Mouse (Mus musculus) forebrain, embryonic 12.5 days (tissue): Measurements from ENCODE around the gene B3gnt5. TPM values are rescaled to one million over a fixed set of nuclear protein-coding genes. Genes with fewer than 3 reads are reported as not detected.
"Not testable (repeated sequence)": the region's sequence is repeated elsewhere in the genome, so short reads cannot be mapped to it uniquely, and the experiment has no call there.

Experiments used
- ATAC-seq: fragments of 200-750 bp; cut with Nextera tagmentation; 2 replicates; pipeline ENCODE4 v1.8.0; 2017; ENCODE audit warnings: moderate TSS enrichment; ENCODE audit not compliant: low FRiP score
- H3K27ac ChIP-seq: fragments of 300-500 bp; sonication (generic); 2 replicates; pipeline ENCODE4 v1.5.1; 2016; ENCODE audit warnings: mild to moderate bottlenecking
- H3K27me3 ChIP-seq: fragments of 300-500 bp; sonication (generic); 2 replicates; pipeline ENCODE4 v1.6.1; 2016; ENCODE audit warnings: mild to moderate bottlenecking
- H3K36me3 ChIP-seq: fragments of 300-500 bp; sonication (generic); replicated peaks from 2 replicates; pipeline ENCODE4 v1.6.1; 2016; ENCODE audit warnings: mild to moderate bottlenecking
- H3K4me1 ChIP-seq: fragments of 300-500 bp; sonication (generic); 2 replicates; pipeline ENCODE4 v1.6.1; 2016
- H3K4me2 ChIP-seq: fragments of 300-500 bp; sonication (generic); 2 replicates; pipeline ENCODE4 v1.6.1; 2016; ENCODE audit warnings: mild to moderate bottlenecking, moderate library complexity
- H3K4me3 ChIP-seq: fragments of 300-500 bp; sonication (generic); replicated peaks from 2 replicates; pipeline ENCODE4 v1.5.1; 2016; ENCODE audit warnings: mild to moderate bottlenecking
- H3K9ac ChIP-seq: fragments of 300-500 bp; sonication (generic); 2 replicates; pipeline ENCODE4 v1.6.1; 2016; ENCODE audit warnings: mild to moderate bottlenecking
- H3K9me3 ChIP-seq: fragments of 300-500 bp; sonication (generic); 2 replicates; pipeline ENCODE4 v1.6.1; 2016
- WGBS: fragments of 180-500 bp; shearing (Covaris S2); methylation state at CpG from one replicate; pipeline ENCODE4 v1.1.7; 2016; 5-methylcytosine and 5-hydroxymethylcytosine counted together
- polyA plus RNA-seq: library from polyadenylated mRNA; unstranded; fragments of >200 nt; fragmentation: Nextera tagmentation; extraction: Ambion mirVana; gene quantifications from 2 replicates; pipeline ENCODE4 v1.2.1, GENCODE M21; 2016

B3gnt5 gene
- polyA plus RNA-seq = 53.7 and 57.8 TPM in 2 replicates

GRCm38 (mm10) chr16:19760074-19760473, at the start of gene B3gnt5:
B3gnt5 (plus strand) TSS chr16:19760208.
- peak within 1 kb of the TSS; percentile 85 for H3K9ac ChIP-seq
- peak within 1 kb of the TSS; percentile 90 for H3K27ac ChIP-seq
- peaks cover 7% of the 10 kb centered on the region for H3K36me3 ChIP-seq
- WGBS = 0% methylated on average over 15 of the region's 15 CpGs
- H3K9me3 ChIP-seq = no peaks in the 10 kb centered on the region
- peak within 1 kb of the TSS; percentile 60 for H3K4me3 ChIP-seq
- H3K4me1 ChIP-seq = peaks cover 10% of the 10 kb centered on the region
- no peaks in the 10 kb centered on the region for H3K27me3 ChIP-seq
- peak within 1 kb of the TSS; percentile 65 for H3K4me2 ChIP-seq
- peak; percentile 94 for ATAC-seq

DNA sequence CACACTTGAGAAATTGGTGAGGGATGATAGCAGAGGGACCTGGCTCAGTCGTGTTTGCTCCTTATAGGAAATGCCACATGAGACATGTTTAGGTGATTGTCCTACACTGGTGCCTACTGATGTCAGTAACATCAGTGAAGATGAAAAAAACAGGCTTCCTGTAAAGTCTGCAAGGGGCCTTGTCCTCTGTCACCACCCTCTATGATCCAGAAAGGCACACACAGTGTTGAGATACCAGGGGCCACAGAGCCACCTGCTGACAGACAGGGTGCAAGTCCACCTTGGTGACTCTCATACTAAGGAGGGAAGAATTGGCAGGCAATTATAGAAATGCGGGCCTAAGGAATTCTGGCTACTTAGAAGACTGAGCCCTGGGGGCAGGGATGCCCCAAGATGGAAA, 39.0 kb upstream of the B3gnt5 start:
- no peaks in the 10 kb centered on the region for H3K36me3 ChIP-seq
- ATAC-seq = no peak
- no peaks in the 10 kb centered on the region for H3K4me1 ChIP-seq
- H3K27ac ChIP-seq = no peak overlapping the region
- no peak overlapping the region for H3K4me3 ChIP-seq
- H3K27me3 ChIP-seq = no peaks in the 10 kb centered on the region
- WGBS = 56% methylated on average over 2 of the region's 2 CpGs
- H3K4me2 ChIP-seq = no peak overlapping the region
- H3K9ac ChIP-seq = no peak overlapping the region
- no peaks in the 10 kb centered on the region for H3K9me3 ChIP-seq

GRCm38 (mm10) chr16:19724139-19724538, 35.9 kb upstream of the B3gnt5 start:
- not testable (repeated sequence) for H3K27me3 ChIP-seq, H3K4me1 ChIP-seq, H3K4me3 ChIP-seq, H3K36me3 ChIP-seq, H3K27ac ChIP-seq, H3K9me3 ChIP-seq, H3K4me2 ChIP-seq, ATAC-seq, H3K9ac ChIP-seq
- WGBS = 28% methylated on average over 2 of the region's 2 CpGs

- no peak overlapping the region for H3K4me2 ChIP-seq
- no peaks in the 10 kb centered on the region for H3K4me1 ChIP-seq
- ATAC-seq = no peak
- no peaks in the 10 kb centered on the region for H3K27me3 ChIP-seq
- no peaks in the 10 kb centered on the region for H3K9me3 ChIP-seq
- H3K4me3 ChIP-seq = no peak overlapping the region
- H3K36me3 ChIP-seq = no peaks in the 10 kb centered on the region
- H3K27ac ChIP-seq = no peak overlapping the region
- no peak overlapping the region for H3K9ac ChIP-seq
- WGBS = 83% methylated on average over 1 of the region's 1 CpGs
Observed at GRCm38 (mm10) chr16:19732896-19733295, 27.1 kb upstream of the B3gnt5 start.

- peaks cover 10% of the 10 kb centered on the region for H3K4me1 ChIP-seq
- ATAC-seq = peak; percentile 87
- peak overlapping the region; percentile 65 for H3K4me2 ChIP-seq
- H3K27me3 ChIP-seq = no peaks in the 10 kb centered on the region
- H3K9ac ChIP-seq = peak overlapping the region; percentile 85
- H3K9me3 ChIP-seq = no peaks in the 10 kb centered on the region
- H3K27ac ChIP-seq = peak overlapping the region; percentile 90
- under 1% methylated on average over 61 of the region's 61 CpGs for WGBS
- peak overlapping the region; percentile 60 for H3K4me3 ChIP-seq
- peaks cover 14% of the 10 kb centered on the region for H3K36me3 ChIP-seq
Observed at GRCm38 (mm10) chr16:19760505-19761496, 793 bp downstream of the B3gnt5 start.

DNA sequence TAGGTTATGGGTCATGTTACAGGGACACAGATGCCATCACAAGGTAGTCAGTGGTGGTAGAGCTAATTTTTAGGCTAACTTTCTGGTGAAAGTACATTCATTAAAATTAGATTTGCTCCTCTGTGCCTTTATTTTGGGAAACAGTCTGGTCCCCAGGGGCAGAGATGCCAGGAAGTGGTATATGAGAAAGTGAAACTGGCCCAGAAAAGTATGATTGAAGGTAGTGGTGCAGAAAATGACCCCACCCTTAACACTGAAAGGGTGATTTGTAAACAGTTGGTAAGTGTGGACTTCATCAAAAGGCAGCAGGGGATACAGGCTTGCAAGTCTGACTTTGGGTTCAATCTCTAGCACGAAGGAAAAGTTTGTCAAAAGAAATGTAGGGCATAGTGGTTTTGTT, 1.7 kb downstream of the B3gnt5 start:
- no peak for ATAC-seq
- 42% methylated on average over 1 of the region's 1 CpGs for WGBS
- Histone ChIP-seq H3K36me3 (peaks cover 23% of the 10 kb centered on the region), H3K4me1 (peaks cover 10% of the 10 kb centered on the region), H3K9me3 (0 out of 2 replicates have a peak, but pooled peaks cover 3% of the 10 kb centered on the region), H3K4me2 (peak overlapping the region; percentile 65), H3K4me3 (peak overlapping the region; percentile 60), H3K27me3 (no peaks in the 10 kb centered on the region), H3K9ac (peak overlapping the region; percentile 85), H3K27ac (no peak overlapping the region)

GRCm38 (mm10) chr16:19766107-19766506, 6.1 kb downstream of the B3gnt5 start:
- WGBS = 96% methylated on average over 3 of the region's 3 CpGs
- peaks cover 10% of the 10 kb centered on the region for H3K4me1 ChIP-seq
- peaks cover 55% of the 10 kb centered on the region for H3K36me3 ChIP-seq

GRCm38 (mm10) chr16:19768046-19768445, 8.0 kb downstream of the B3gnt5 start:
- Histone ChIP-seq H3K4me2 (no peak overlapping the region), H3K4me1 (peaks cover 3% of the 10 kb centered on the region; the same call in 1 of the 2 replicates), H3K27ac (no peak overlapping the region), H3K9me3 (0 out of 2 replicates have a peak, but pooled peaks cover 3% of the 10 kb centered on the region), H3K9ac (no peak overlapping the region), H3K4me3 (no peak overlapping the region), H3K27me3 (no peaks in the 10 kb centered on the region), H3K36me3 (peaks cover 63% of the 10 kb centered on the region)
- WGBS = 97% methylated on average over 5 of the region's 5 CpGs
- no peak for ATAC-seq

More at GRCm38 (mm10) chr16:19766107-19766506, 6.1 kb downstream of the B3gnt5 start:
- H3K27ac ChIP-seq = no peak overlapping the region
- H3K27me3 ChIP-seq = no peaks in the 10 kb centered on the region
- 0 out of 2 replicates have a peak, but pooled peaks cover 3% of the 10 kb centered on the region for H3K9me3 ChIP-seq
- H3K4me2 ChIP-seq = no peak overlapping the region
- no peak overlapping the region for H3K9ac ChIP-seq
- no peak for ATAC-seq
- H3K4me3 ChIP-seq = no peak overlapping the region

DNA sequence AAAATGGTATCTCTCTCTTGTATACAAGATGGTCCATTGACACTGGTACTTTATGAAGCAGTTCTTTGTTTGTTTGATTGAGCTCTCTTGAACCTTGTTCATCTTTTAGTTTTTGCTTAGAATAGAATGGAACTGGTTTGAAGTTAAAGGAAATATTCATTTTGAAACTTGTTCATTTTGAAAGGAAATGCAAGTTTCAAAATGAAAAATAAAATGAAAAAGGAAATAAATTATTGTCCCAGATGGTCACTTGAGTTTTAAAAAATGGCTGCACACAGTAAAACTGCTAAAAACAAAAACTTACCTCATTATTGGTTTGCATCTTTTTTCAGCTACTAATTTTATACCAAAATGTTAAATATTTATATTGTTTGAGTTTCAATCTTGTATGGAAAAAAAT, 12.0 kb downstream of the B3gnt5 start:
- H3K4me2 ChIP-seq = no peak overlapping the region
- no peak overlapping the region for H3K4me3 ChIP-seq
- no peak overlapping the region for H3K27ac ChIP-seq
- H3K4me1 ChIP-seq = no peaks in the 10 kb centered on the region
- H3K36me3 ChIP-seq = peaks cover 42% of the 10 kb centered on the region
- H3K27me3 ChIP-seq = no peaks in the 10 kb centered on the region
- no peaks in the 10 kb centered on the region for H3K9me3 ChIP-seq
- no peak for ATAC-seq
- no peak overlapping the region for H3K9ac ChIP-seq

DNA sequence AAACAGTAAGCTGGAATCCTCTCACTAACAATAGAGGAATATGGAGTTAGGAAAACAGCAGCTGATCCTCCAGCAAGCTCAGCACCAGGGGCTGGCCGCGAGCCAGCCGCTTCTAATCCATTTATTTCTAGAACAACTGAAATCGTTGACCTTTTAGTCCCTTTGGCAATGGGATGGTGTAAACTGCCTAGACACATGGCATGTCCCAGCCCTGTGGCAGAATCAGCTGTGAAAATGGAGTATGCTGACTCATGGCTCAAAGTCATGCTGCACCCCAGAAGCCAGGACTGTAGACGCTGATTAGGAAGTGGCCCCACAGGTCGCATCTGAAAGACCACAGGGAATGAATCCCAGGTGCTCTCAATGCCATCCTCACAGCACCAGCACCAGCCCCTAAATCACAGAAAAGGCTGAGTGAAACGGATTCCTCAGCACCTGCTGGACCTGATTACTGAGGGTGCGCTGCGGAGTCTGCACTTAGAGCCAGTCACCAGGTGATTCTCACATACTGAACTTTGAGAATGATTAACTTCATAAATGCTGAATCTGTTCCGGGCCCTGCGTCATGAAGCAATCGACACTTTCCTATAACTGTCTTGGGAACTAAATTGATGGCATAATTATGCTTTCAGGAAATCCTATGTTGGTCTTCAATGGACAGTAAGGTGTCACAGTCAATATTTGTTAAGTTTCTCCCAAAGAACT, 26.5 kb downstream of the B3gnt5 start:
- ATAC-seq = no peak
- H3K4me3 ChIP-seq = no peak overlapping the region
- WGBS = 65% methylated on average over 12 of the region's 12 CpGs
- no peak overlapping the region for H3K27ac ChIP-seq
- H3K9me3 ChIP-seq = no peaks in the 10 kb centered on the region
- H3K4me1 ChIP-seq = no peaks in the 10 kb centered on the region
- no peak overlapping the region for H3K9ac ChIP-seq
- no peaks in the 10 kb centered on the region for H3K27me3 ChIP-seq
- no peaks in the 10 kb centered on the region for H3K36me3 ChIP-seq
- H3K4me2 ChIP-seq = no peak overlapping the region

DNA sequence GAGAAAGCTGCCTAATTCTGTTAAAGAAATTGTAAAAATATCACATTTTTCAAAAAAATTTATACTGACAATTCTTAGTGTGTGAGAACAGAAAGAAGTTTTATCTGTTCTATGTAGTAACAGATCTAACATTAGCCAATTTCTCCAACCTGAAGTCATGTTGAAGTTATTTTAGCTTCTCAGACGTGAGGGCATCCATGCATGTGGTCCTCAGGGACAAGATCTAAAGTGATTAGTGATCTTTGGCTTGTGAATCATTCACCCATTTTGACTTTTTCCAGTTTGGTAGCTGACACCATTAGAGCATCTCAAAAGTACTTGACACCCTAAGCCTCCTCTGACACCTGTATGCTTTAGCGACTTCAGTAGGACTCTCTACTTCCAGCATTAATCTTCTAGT, 29.9 kb downstream of the B3gnt5 start:
- Histone ChIP-seq H3K4me1 (no peaks in the 10 kb centered on the region), H3K4me2 (no peak overlapping the region), H3K4me3 (no peak overlapping the region), H3K27me3 (no peaks in the 10 kb centered on the region), H3K36me3 (no peaks in the 10 kb centered on the region), H3K9me3 (no peaks in the 10 kb centered on the region), H3K27ac (no peak overlapping the region), H3K9ac (no peak overlapping the region)
- no peak for ATAC-seq
- WGBS = 80% methylated on average over 2 of the region's 2 CpGs

- H3K27me3 ChIP-seq = no peaks in the 10 kb centered on the region
- no peak overlapping the region for H3K9ac ChIP-seq
- H3K4me1 ChIP-seq = no peaks in the 10 kb centered on the region
- no peak overlapping the region for H3K4me3 ChIP-seq
- WGBS = 70% methylated on average over 2 of the region's 2 CpGs
- no peaks in the 10 kb centered on the region for H3K9me3 ChIP-seq
- no peak overlapping the region for H3K4me2 ChIP-seq
- no peak for ATAC-seq
- H3K36me3 ChIP-seq = no peaks in the 10 kb centered on the region
- H3K27ac ChIP-seq = no peak overlapping the region
Observed at GRCm38 (mm10) chr16:19818801-19819200, 58.8 kb downstream of the B3gnt5 start.
